ENCODE assay signal across 8 mouse cellular contexts in genomic region chr3:132683447-132684230, GRCm38 (mm10). TPM values are rescaled to one million over a fixed set of nuclear protein-coding genes. Genes with fewer than 3 reads are reported as not detected.
DNase-seq lines count a peak whose midpoint lies in the region; ATAC-seq and TF ChIP-seq lines count a peak whose summit lies in the region.

Gene Tbck, plus strand, starts transcription at chr3:132684144.

- H3K4me3 ChIP-seq in C2C12 (ENCODE audit: insufficient read depth, poor library complexity, severe bottlenecking), result peak within 1 kb of the TSS; percentile 88
- peak within 1 kb of the TSS; percentile 99 for H3K4me3 ChIP-seq in erythroblast, embryonic 14.5 days (replicated peaks)
- H3K4me3 ChIP-seq in heart, embryonic 11.5 days (ENCODE audit: low read depth, low read length), result peak within 1 kb of the TSS; percentile 89
- peak within 1 kb of the TSS; percentile 64 for H3K4me3 ChIP-seq in kidney, embryonic 16.5 days (ENCODE audit: low read length)
- peak within 1 kb of the TSS; percentile 93 for H3K4me3 ChIP-seq in liver, adult 2 months (ENCODE audit: insufficient read depth, low read depth, low read length)
- H3K4me3 ChIP-seq in myocyte, result peak within 1 kb of the TSS; percentile 100

- TF ChIP-seq POLR2A in brain, embryonic 14.5 days (IDR thresholded peaks at IDR 0.05; ENCODE audit: borderline replicate concordance, extremely low read depth, insufficient read depth, insufficient read length, poor library complexity, severe bottlenecking), result peak; percentile 89
- peak; percentile 30; the same call in 1 of the 2 replicates for TF ChIP-seq POLR2A in liver, adult 2 months (IDR thresholded peaks at IDR 0.05; ENCODE audit: extremely low read depth, insufficient read depth, low read length)
- TF ChIP-seq POLR2A in myocyte (IDR thresholded peaks at IDR 0.05; ENCODE audit: insufficient read length, low read depth), result peak; percentile 76

- H3K27ac ChIP-seq in heart, embryonic 11.5 days (ENCODE audit: low read depth, low read length), result peak within 1 kb of the TSS; percentile 95
- H3K27ac ChIP-seq in kidney, embryonic 16.5 days (ENCODE audit: low read length), result peak within 1 kb of the TSS; percentile 93
- H3K27ac ChIP-seq in liver, adult 2 months (replicated peaks; ENCODE audit: insufficient read depth, low read depth, low read length), result peak within 1 kb of the TSS; percentile 96

- peak within 1 kb of the TSS; percentile 97 for H3K9ac ChIP-seq in heart, embryonic 11.5 days (ENCODE audit: low read depth, low read length)
- H3K9ac ChIP-seq in kidney, embryonic 16.5 days (replicated peaks; ENCODE audit: low read length), result peak within 1 kb of the TSS; percentile 91
- peak within 1 kb of the TSS; percentile 95 for H3K9ac ChIP-seq in liver, adult 2 months (ENCODE audit: low read depth, low read length)

- H3K79me3 ChIP-seq in C2C12 (ENCODE audit: low read depth), result peaks cover 46% of the 10 kb centered on the region

- H3K36me3 ChIP-seq in C2C12 (ENCODE audit: control insufficient read depth, insufficient read depth) (peaks cover 7% of the 10 kb centered on the region), myocyte (ENCODE audit: control insufficient read depth, insufficient read depth) (peaks cover 5% of the 10 kb centered on the region)
- H3K36me3 ChIP-seq in erythroblast, embryonic 14.5 days (ENCODE audit: control insufficient read depth), result peaks cover 9% of the 10 kb centered on the region
- no peaks in the 10 kb centered on the region for H3K36me3 ChIP-seq in heart, embryonic 11.5 days (ENCODE audit: control insufficient read depth, insufficient read depth, low read length)
- H3K36me3 ChIP-seq in kidney, embryonic 16.5 days (ENCODE audit: insufficient read depth, low read length), result 0 out of 2 replicates have a peak, but pooled peaks cover 3% of the 10 kb centered on the region
- peaks cover 5% of the 10 kb centered on the region; the same call in 1 of the 2 replicates for H3K36me3 ChIP-seq in liver, adult 2 months (ENCODE audit: control insufficient read depth, insufficient read depth, low read length)
- H3K36me3 ChIP-seq in splenic B cell, adult 2 months (ENCODE audit: control insufficient read depth, insufficient read depth, low read length, poor library complexity, severe bottlenecking), result peaks cover 2% of the 10 kb centered on the region; the same call in 1 of the 2 replicates

- peaks cover 34% of the 10 kb centered on the region for H3K4me1 ChIP-seq in erythroblast, embryonic 14.5 days (ENCODE audit: control insufficient read depth)
- H3K4me1 ChIP-seq in heart, embryonic 11.5 days (ENCODE audit: control insufficient read depth, insufficient read depth, low read length), result peaks cover 9% of the 10 kb centered on the region; the same call in 1 of the 2 replicates
- H3K4me1 ChIP-seq in kidney, embryonic 16.5 days (ENCODE audit: insufficient read depth, low read length), result peaks cover 12% of the 10 kb centered on the region
- H3K4me1 ChIP-seq in liver, adult 2 months (ENCODE audit: control insufficient read depth, insufficient read depth, low read length), result peaks cover 5% of the 10 kb centered on the region

- peak; percentile 97 for DNase-seq in brain, embryonic 14.5 days (ENCODE audit: low read depth)
- peak; percentile 73 for DNase-seq in liver, adult 2 months (ENCODE audit: extremely low read depth, low read depth, low spot score)
- DNase-seq in splenic B cell, adult 2 months (ENCODE audit: low read depth, low spot score), result peak; percentile 94

- H3K27me3 ChIP-seq in C2C12 (ENCODE audit: control insufficient read depth, insufficient read depth, insufficient read length) (no peaks in the 10 kb centered on the region), myocyte (ENCODE audit: control insufficient read depth, insufficient read depth, insufficient read length) (no peaks in the 10 kb centered on the region)
- no peaks in the 10 kb centered on the region for H3K27me3 ChIP-seq in erythroblast, embryonic 14.5 days (ENCODE audit: control insufficient read depth)
- no peaks in the 10 kb centered on the region for H3K27me3 ChIP-seq in heart, embryonic 11.5 days (ENCODE audit: control insufficient read depth, insufficient read depth, low read length)
- H3K27me3 ChIP-seq in kidney, embryonic 16.5 days (ENCODE audit: insufficient read depth, low read length), result no peaks in the 10 kb centered on the region
- H3K27me3 ChIP-seq in liver, adult 2 months (ENCODE audit: control insufficient read depth, insufficient read depth, low read length), result no peaks in the 10 kb centered on the region
- H3K27me3 ChIP-seq in splenic B cell, adult 2 months (ENCODE audit: control insufficient read depth, insufficient read depth, low read length, poor library complexity, severe bottlenecking), result no peaks in the 10 kb centered on the region

- WGBS in heart, embryonic 11.5 days (ENCODE audit: insufficient replicate concordance), result 1% methylated on average over 42 of the region's 42 CpGs
- WGBS in kidney, embryonic 16.5 days, result under 1% methylated on average over 42 of the region's 42 CpGs
- WGBS in liver, adult 2 months, result under 1% methylated on average over 42 of the region's 42 CpGs

- no peak for TF ChIP-seq CTCF in C2C12 (IDR thresholded peaks at IDR 0.05; ENCODE audit: control insufficient read depth, insufficient read depth, insufficient read length)
- TF ChIP-seq CTCF in brain, embryonic 14.5 days (IDR thresholded peaks at IDR 0.05; ENCODE audit: borderline replicate concordance, extremely low read depth, insufficient read depth, insufficient read length), result no peak
- no peak for TF ChIP-seq CTCF in liver, adult 2 months (IDR thresholded peaks at IDR 0.05; ENCODE audit: low read depth, low read length)

- H3K4me2 ChIP-seq in heart, embryonic 11.5 days, result peak within 1 kb of the TSS; percentile 89
- peak within 1 kb of the TSS; percentile 70 for H3K4me2 ChIP-seq in kidney, embryonic 16.5 days (replicated peaks; ENCODE audit: low read depth, low read length)
- peak within 1 kb of the TSS; percentile 93 for H3K4me2 ChIP-seq in myocyte (ENCODE audit: low read depth)

- peak; percentile 95 for ATAC-seq in heart, embryonic 11.5 days (replicated peaks; ENCODE audit: insufficient number of reproducible peaks, low FRiP score, low TSS enrichment)
- peak; percentile 97 for ATAC-seq in kidney, embryonic 16.5 days (ENCODE audit: low FRiP score, low TSS enrichment)

- peaks cover 76% of the 10 kb centered on the region for H3K79me2 ChIP-seq in C2C12 (ENCODE audit: control insufficient read depth, insufficient read depth)
- peaks cover 3% of the 10 kb centered on the region; the same call in 1 of the 2 replicates for H3K79me2 ChIP-seq in liver, adult 2 months (ENCODE audit: control insufficient read depth, insufficient read depth, low read length)
- peaks cover 60% of the 10 kb centered on the region for H3K79me2 ChIP-seq in myocyte (ENCODE audit: control insufficient read depth, insufficient read depth)

- H3K9me3 ChIP-seq in erythroblast, embryonic 14.5 days (ENCODE audit: control insufficient read depth, low read length), result no peaks in the 10 kb centered on the region
- no peaks in the 10 kb centered on the region for H3K9me3 ChIP-seq in heart, embryonic 11.5 days (replicated peaks; ENCODE audit: control insufficient read depth, low read length)
- no peaks in the 10 kb centered on the region for H3K9me3 ChIP-seq in kidney, embryonic 16.5 days (ENCODE audit: low read length)

- H3ac ChIP-seq in C2C12 (ENCODE audit: control insufficient read depth, insufficient read length, low read depth) (peak within 1 kb of the TSS; percentile 85), myocyte (ENCODE audit: control insufficient read depth, insufficient read length) (peak within 1 kb of the TSS; percentile 70)

TF ChIP-seq in C2C12, 6 proteins besides CTCF, POLR2A, EP300 and RAD21:
- TF ChIP-seq CEBPB (IDR thresholded peaks at IDR 0.05; ENCODE audit: low read depth), result no peak
- peak; percentile 99 for TF ChIP-seq MAX (IDR thresholded peaks at IDR 0.05)

TF ChIP-seq in myocyte, 11 proteins besides CTCF, POLR2A, EP300 and RAD21:
- peak; percentile 69 for TF ChIP-seq POLR2AphosphoS2 (IDR thresholded peaks at IDR 0.05; ENCODE audit: insufficient read length, low read depth)
- TF ChIP-seq MYOG (IDR thresholded peaks at IDR 0.05; ENCODE audit: control insufficient read depth in 1 of 3, insufficient read depth in 1 of 3, insufficient read length in 2 of 3, low read depth in 2 of 3), result peak in 1 of 3 experiments; percentile 4
- TF ChIP-seq TCF12 (IDR thresholded peaks at IDR 0.05; ENCODE audit: insufficient read depth, poor library complexity, severe bottlenecking), result no peak
- TF ChIP-seq MYOD1 (IDR thresholded peaks at IDR 0.05; ENCODE audit: control insufficient read depth in 1 of 3, insufficient read length in 2 of 3, low read depth in 2 of 3), result peak in 1 of 3 experiments; percentile 2
- TF ChIP-seq USF1 (IDR thresholded peaks at IDR 0.05; ENCODE audit: low read depth), result no peak
- peak; percentile 98 for TF ChIP-seq MAX (IDR thresholded peaks at IDR 0.05; ENCODE audit: low read depth)
- no peak for TF ChIP-seq E2F4 (IDR thresholded peaks at IDR 0.05; ENCODE audit: insufficient read depth)
- TF ChIP-seq SRF (IDR thresholded peaks at IDR 0.05; ENCODE audit: control insufficient read depth, insufficient read length, low read depth), result peak; percentile 71

RNA-seq across cellular contexts. Expression of gene Tbck, which starts in this region (rescaled TPM):
- polyA plus RNA-seq in C2C12 (2012; fragmentation: generic; extraction: Trizol) (2.5 TPM), myocyte (2012; fragmentation: generic; extraction: Trizol) (3.3 TPM)
- 7.4 and 13.4 TPM in 2 replicates for polyA plus RNA-seq in brain, embryonic 14.5 days (2012; rRNA removed)
- polyA plus RNA-seq in erythroblast, embryonic 14.5 days (2012), result 0.04 and 0.06 TPM in 2 replicates
- 12.1 and 15.3 TPM in 2 replicates for polyA plus RNA-seq in heart, embryonic 11.5 days (2014; fragmentation: Nextera tagmentation; extraction: Ambion mirVana)
- polyA plus RNA-seq in kidney, embryonic 16.5 days (2015; fragmentation: Nextera tagmentation; extraction: Ambion mirVana), result 19.1 and 24.1 TPM in 2 replicates
- 10.5 and 10.7 TPM in 2 replicates for total RNA-seq in liver, adult 2 months (2014; rRNA removed)
- polyA plus RNA-seq in liver, adult 2 months (2012; rRNA removed), result 2.5 and 2.7 TPM in 2 replicates

Comparison
In these comparisons a context has a peak if more than half of its experiments do, and no peak if none do; other contexts are left out.
1. Peak in every context shown above with its lines: DNase-seq, ATAC-seq, H3K4me3 ChIP-seq and H3K27ac ChIP-seq.
2. POLR2A ChIP-seq: peak in every context shown above with its lines; median percentile 89 in brain, embryonic 14.5 days; 76 in myocyte; 30 in liver, adult 2 months.